Mouse (Mus musculus) hindbrain, embryonic 12.5 days (tissue): ENCODE measurements around the gene Lgals4. TPM values are rescaled to one million over a fixed set of nuclear protein-coding genes. Genes with fewer than 3 reads are reported as not detected.

Experiments used
- ATAC-seq: fragments of 200-750 bp; cut with Nextera tagmentation; 2 replicates; pipeline ENCODE4 v1.8.0; 2017; ENCODE audit warnings: moderate TSS enrichment; ENCODE audit not compliant: low FRiP score
- H3K27ac ChIP-seq: fragments of 300-500 bp; sonication (generic); 2 replicates; pipeline ENCODE4 v1.5.1; 2016; ENCODE audit warnings: mild to moderate bottlenecking
- H3K27me3 ChIP-seq: fragments of 300-500 bp; sonication (generic); 2 replicates; pipeline ENCODE4 v1.6.1; 2016; ENCODE audit warnings: mild to moderate bottlenecking
- H3K36me3 ChIP-seq: fragments of 300-500 bp; sonication (generic); 2 replicates; pipeline ENCODE4 v1.6.1; 2016; ENCODE audit warnings: mild to moderate bottlenecking
- H3K4me1 ChIP-seq: fragments of 300-500 bp; sonication (generic); 2 replicates; pipeline ENCODE4 v1.6.1; 2016
- H3K4me2 ChIP-seq: fragments of 300-500 bp; sonication (generic); replicated peaks from 2 replicates; pipeline ENCODE4 v1.6.1; 2016; ENCODE audit warnings: mild to moderate bottlenecking
- H3K4me3 ChIP-seq: fragments of 300-500 bp; sonication (generic); 2 replicates; pipeline ENCODE4 v1.5.1; 2016; ENCODE audit warnings: mild to moderate bottlenecking
- H3K9ac ChIP-seq: fragments of 300-500 bp; sonication (generic); 2 replicates; pipeline ENCODE4 v1.6.1; 2016; ENCODE audit warnings: mild to moderate bottlenecking, moderate library complexity
- H3K9me3 ChIP-seq: fragments of 300-500 bp; sonication (generic); replicated peaks from 2 replicates; pipeline ENCODE4 v1.6.1; 2016; ENCODE audit warnings: mild to moderate bottlenecking
- WGBS: fragments of 180-500 bp; shearing (Covaris S2); methylation state at CpG from one replicate; pipeline ENCODE4 v1.1.7; 2016; 5-methylcytosine and 5-hydroxymethylcytosine counted together
- polyA plus RNA-seq: library from polyadenylated mRNA; unstranded; fragments of >200 nt; fragmentation: Nextera tagmentation; extraction: Ambion mirVana; gene quantifications from 2 replicates; pipeline ENCODE4 v1.2.1, GENCODE M21; 2016

Lgals4 gene
- polyA plus RNA-seq, 1 experiment from 2014 or later, result 5.0 TPM

DNA sequence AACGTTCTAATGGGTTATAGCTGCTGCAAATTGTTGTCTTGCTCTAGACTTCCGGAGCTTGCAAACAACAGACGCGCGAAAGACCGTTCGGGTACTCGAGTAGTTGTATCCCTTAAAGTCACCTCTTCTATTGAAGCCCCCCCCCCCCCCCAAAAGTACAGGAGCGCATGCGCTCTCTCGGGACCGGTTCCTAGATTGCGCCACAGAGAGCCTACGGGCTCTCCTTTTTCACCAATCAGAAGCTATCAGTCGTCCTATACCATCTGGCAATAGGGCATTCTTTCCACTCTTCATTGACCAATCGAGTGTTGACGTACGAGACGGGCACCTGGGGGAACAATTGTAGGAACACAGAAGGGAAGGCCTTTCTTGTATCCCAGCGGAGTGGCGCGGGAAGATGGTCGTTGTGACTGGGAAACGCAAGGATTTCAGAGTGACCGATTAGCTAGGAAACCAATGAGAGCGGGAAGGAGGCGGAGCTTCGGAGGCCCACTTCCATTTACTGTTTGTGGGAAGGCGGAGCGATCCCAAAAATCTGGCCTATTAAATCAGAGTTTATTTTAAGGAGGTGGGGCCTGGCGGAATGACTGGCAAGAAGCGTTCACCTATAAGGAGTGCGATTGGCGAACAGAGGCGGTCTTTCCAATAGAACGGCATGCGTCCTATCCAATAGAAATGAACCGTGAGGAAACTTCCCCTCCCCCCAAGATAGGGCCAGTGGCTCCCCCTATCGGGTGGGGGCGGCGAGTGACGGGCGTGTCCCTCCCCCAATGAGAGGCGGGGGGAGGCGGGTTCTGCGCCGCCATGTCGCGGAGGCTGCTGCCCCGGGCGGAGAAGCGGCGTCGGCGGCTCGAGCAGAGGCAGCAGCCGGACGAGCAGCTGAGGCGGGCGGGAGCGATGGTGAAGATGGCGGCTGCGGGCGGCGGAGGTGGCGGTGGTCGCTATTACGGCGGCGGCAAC, 23.3 kb upstream of the Lgals4 start:
- peak overlapping the region; percentile 91 for H3K4me2 ChIP-seq
- H3K27me3 ChIP-seq, result no peaks in the 10 kb centered on the region
- WGBS, result under 1% methylated on average over 69 of the region's 70 CpGs
- peak overlapping the region; percentile 79 for H3K4me3 ChIP-seq
- H3K4me1 ChIP-seq, result peaks cover 44% of the 10 kb centered on the region
- H3K36me3 ChIP-seq, result peaks cover 34% of the 10 kb centered on the region
- peak; percentile 91 for ATAC-seq
- no peaks in the 10 kb centered on the region for H3K9me3 ChIP-seq
- H3K27ac ChIP-seq, result peak overlapping the region; percentile 100
- peak overlapping the region; percentile 94 for H3K9ac ChIP-seq

DNA sequence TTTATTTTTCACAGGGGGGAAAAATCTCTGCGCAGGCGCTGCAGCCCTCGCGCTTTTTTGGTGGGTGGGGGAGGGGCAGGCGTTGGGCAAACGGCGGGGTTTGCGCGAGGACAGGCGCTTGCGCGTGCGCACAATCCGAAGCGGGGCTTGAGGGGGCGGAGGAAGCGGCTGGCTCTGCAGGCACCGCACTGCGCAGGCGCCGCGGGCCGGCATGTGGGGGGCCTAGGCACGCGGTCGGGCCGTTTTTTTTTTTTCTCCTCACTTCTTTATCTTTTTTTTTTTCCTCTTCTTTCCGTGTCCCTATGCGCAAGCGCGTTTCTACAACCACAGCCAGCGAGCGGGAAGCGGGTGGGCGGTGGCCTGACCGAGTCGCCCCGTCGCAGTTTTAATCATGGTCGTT, 22.4 kb upstream of the Lgals4 start:
- 0% methylated on average over 28 of the region's 40 CpGs for WGBS
- Histone ChIP-seq H3K27ac (peak overlapping the region; percentile 98), H3K4me1 (peaks cover 53% of the 10 kb centered on the region), H3K4me2 (peak overlapping the region; percentile 79), H3K36me3 (peaks cover 43% of the 10 kb centered on the region), H3K4me3 (peak overlapping the region; percentile 79), H3K9me3 (no peaks in the 10 kb centered on the region), H3K9ac (peak overlapping the region; percentile 94), H3K27me3 (no peaks in the 10 kb centered on the region)
- ATAC-seq, result no peak

DNA sequence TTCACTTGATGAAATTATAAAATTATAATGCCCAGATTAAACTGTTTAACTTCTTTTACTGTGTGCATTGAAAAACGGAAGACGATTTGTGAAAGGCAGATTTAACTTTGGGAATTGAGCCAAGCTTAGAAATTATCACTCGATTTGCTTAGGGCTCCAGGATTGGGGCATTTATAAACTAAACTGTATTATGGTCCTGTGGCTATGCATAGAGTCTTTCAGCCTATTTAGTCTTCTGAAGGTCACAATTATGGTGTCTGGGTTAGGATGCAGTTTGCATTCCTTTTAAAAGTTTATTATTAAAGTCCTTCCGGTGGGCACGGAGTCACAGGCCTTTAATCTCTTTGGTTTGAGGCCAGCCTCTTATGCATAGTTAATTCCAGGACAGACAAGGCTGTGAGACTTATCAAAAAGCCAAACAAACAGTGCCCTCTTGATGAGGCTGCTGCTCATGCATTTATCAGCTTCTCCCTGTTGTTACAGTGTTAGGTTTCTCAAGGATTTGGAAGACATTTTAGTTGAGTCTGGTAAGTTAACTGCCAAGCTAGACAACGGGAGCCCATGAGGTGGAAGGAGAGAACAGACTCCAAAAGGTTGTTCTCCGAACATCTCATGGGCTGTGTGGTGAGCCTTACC, 21.9 kb upstream of the Lgals4 start:
- peak overlapping the region; percentile 79 for H3K4me3 ChIP-seq
- H3K4me1 ChIP-seq, result peaks cover 56% of the 10 kb centered on the region
- H3K27ac ChIP-seq, result peak overlapping the region; percentile 17; the same call in 1 of the 2 replicates
- ATAC-seq, result no peak
- H3K9ac ChIP-seq, result peak overlapping the region; percentile 94
- no peaks in the 10 kb centered on the region for H3K27me3 ChIP-seq
- no peaks in the 10 kb centered on the region for H3K9me3 ChIP-seq
- H3K4me2 ChIP-seq, result peak overlapping the region; percentile 79
- peaks cover 48% of the 10 kb centered on the region for H3K36me3 ChIP-seq
- 16% methylated on average over 7 of the region's 7 CpGs for WGBS

DNA sequence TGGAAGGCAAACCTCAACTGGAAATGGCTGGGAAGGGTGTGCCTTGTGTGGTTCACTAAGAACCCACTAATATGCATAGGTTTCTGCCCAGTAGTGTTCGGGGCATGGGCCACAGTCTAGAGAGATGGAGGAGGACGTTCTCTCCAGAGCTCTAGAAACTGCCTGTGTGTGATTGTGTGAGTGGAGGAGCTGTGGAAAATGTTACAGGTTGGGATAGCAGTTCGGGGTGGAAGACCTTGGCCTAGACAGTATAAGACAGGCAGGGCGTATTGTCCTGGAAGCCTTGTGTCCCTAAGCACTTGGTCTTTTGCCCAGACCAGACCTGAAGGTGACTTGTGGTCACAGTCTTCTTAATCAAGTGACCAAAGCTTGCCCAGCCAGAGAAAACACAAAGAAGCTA, 21.2 kb upstream of the Lgals4 start:
- Histone ChIP-seq H3K4me3 (peak overlapping the region; percentile 79), H3K4me1 (peaks cover 63% of the 10 kb centered on the region), H3K4me2 (peak overlapping the region; percentile 79), H3K9me3 (no peaks in the 10 kb centered on the region), H3K36me3 (peaks cover 55% of the 10 kb centered on the region), H3K27me3 (no peaks in the 10 kb centered on the region), H3K9ac (peak overlapping the region; percentile 94), H3K27ac (no peak overlapping the region)
- no peak for ATAC-seq
- 73% methylated on average over 4 of the region's 4 CpGs for WGBS

DNA sequence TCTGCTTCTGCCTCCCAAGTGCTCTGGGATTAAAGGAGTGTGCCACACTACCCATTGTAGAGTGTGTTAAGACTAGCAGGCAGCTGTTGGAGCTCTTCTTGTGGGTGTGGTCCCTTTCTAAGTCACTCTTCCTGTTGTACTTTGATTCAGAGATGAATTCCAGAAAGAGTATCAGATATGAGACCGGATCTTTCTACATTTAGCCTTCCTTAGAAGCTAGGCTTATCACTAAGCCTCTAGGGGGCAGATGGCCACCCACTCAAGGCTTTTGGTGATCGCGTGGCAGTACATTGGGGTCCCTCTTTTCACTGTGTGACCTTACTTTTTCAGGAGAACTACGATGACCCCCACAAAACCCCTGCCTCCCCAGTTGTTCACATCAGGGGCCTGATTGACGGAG, 20.7 kb upstream of the Lgals4 start:
- Histone ChIP-seq H3K4me1 (peaks cover 63% of the 10 kb centered on the region), H3K9ac (peak overlapping the region; percentile 94; the same call in 1 of the 2 replicates), H3K4me2 (peak overlapping the region; percentile 79), H3K9me3 (no peaks in the 10 kb centered on the region), H3K27me3 (no peaks in the 10 kb centered on the region), H3K36me3 (peaks cover 60% of the 10 kb centered on the region), H3K27ac (no peak overlapping the region), H3K4me3 (peak overlapping the region; percentile 79)
- WGBS, result 90% methylated on average over 5 of the region's 5 CpGs
- ATAC-seq, result no peak

DNA sequence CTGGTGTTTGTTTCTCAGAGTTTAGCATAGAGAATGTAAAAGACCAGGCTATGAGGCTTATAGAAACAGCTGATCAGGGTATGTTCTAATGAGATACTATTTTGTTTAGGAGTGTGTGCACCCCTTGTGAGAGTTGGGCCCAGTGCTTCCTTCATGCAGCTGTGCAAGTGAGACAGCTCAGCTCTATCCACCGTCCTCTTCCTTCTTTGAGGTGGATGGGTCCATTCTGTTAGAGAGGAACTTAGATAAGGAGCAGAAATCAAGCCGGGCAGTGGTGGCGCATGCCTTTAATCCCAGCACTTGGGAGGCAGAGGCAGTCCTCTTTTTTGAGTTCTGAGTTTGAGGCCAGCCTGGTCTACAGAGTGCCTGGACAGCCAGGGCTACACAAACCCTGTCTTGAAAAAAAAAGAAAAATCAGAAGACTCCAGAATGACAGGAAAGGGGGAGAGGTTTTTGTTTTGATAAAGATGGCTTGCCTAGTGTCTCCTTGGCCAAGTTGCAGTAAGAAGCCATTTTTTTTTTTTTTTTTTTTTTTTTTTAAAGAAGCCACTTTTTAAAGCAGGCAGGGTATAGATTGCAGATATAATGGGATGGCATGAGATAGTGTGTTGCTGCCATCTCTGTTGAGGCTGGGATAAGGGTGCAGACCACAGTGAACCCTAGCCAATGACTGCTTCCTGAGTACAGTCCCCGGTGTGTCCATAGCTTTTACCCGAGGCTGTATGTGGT, 19.2 kb upstream of the Lgals4 start:
- Histone ChIP-seq H3K9me3 (no peaks in the 10 kb centered on the region), H3K4me1 (peaks cover 68% of the 10 kb centered on the region), H3K4me2 (no peak overlapping the region), H3K4me3 (no peak overlapping the region), H3K36me3 (peaks cover 73% of the 10 kb centered on the region), H3K9ac (no peak overlapping the region), H3K27ac (no peak overlapping the region), H3K27me3 (no peaks in the 10 kb centered on the region)
- 91% methylated on average over 5 of the region's 5 CpGs for WGBS
- no peak for ATAC-seq

DNA sequence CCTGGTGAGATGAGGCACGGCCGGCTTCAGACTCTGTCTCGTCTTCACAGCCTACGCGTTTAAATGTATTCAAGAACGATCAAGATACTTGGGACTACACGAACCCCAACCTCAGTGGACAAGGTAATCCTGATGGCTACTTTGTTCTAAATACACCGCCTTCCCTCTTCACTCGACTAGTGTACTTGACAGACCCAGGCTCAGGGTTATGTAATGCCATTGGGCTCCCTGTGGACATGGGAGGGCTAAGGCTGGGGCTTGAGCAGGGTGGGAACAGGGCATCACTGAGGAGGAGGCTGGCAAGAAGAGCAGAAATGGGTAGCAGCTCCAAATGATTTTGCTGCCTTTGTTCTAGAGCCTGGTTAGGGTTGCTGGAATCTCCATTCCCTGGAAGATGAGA, 18.4 kb upstream of the Lgals4 start:
- Histone ChIP-seq H3K27ac (peak overlapping the region; percentile 49; the same call in 1 of the 2 replicates), H3K36me3 (peaks cover 80% of the 10 kb centered on the region), H3K9me3 (no peaks in the 10 kb centered on the region), H3K4me1 (peaks cover 73% of the 10 kb centered on the region), H3K27me3 (no peaks in the 10 kb centered on the region), H3K4me3 (no peak overlapping the region), H3K9ac (no peak overlapping the region), H3K4me2 (peak overlapping the region; percentile 3; the same call in 1 of the 2 replicates)
- ATAC-seq, result no peak
- 92% methylated on average over 9 of the region's 9 CpGs for WGBS

DNA sequence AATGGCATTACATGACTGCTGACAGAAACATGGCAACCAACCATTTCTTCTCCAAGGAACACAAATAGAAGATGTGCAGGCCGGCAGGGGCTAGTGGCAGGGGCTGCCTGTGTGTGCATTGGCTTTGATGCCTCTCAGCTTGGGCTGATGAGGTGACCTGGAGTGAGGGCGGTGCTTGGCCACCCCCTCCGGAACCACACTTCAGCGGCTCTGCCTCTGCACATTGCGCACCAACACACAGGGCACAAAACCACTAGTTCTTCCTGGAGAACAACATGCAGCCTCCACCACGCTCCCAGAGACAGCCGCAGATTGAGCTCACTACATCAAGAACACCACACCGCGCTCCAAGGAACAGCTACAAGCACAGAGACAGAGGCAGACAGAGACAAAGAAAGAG, 17.5 kb upstream of the Lgals4 start:
- Histone ChIP-seq H3K9me3 (no peaks in the 10 kb centered on the region), H3K36me3 (peaks cover 90% of the 10 kb centered on the region), H3K9ac (0 out of 2 replicates have a peak overlapping the region, but pooled peaks have one; percentile 32), H3K27ac (no peak overlapping the region), H3K4me1 (peaks cover 80% of the 10 kb centered on the region), H3K4me3 (no peak overlapping the region), H3K4me2 (no peak overlapping the region), H3K27me3 (no peaks in the 10 kb centered on the region)
- ATAC-seq, result no peak
- 85% methylated on average over 9 of the region's 9 CpGs for whole genome bisulfite sequencing

DNA sequence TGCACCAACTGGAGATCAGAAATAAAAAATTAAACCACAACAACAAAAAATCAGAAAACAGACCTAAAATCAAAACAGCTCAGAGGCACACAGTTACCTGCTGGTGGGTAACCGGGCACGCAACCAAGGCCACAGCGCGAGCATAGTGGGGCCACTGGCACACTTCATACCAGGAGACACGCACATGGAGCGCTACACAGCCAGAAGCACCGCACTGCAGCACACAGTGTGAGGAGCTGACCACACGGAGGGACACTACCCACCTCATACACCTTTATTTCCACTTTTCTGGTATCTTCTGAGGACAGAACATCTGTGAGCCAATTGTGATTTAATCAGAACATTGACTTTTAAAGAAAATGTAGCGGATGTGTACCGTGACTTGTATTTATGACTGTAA, 16.7 kb upstream of the Lgals4 start:
- H3K9me3 ChIP-seq, result no peaks in the 10 kb centered on the region
- H3K9ac ChIP-seq, result no peak overlapping the region
- H3K4me3 ChIP-seq, result no peak overlapping the region; the same call in 1 of the 2 replicates
- H3K27ac ChIP-seq, result no peak overlapping the region
- peaks cover 79% of the 10 kb centered on the region for H3K4me1 ChIP-seq
- no peaks in the 10 kb centered on the region for H3K27me3 ChIP-seq
- peaks cover 94% of the 10 kb centered on the region for H3K36me3 ChIP-seq
- H3K4me2 ChIP-seq, result no peak overlapping the region; the same call in 1 of the 2 replicates
- WGBS, result 92% methylated on average over 10 of the region's 10 CpGs
- no peak for ATAC-seq

DNA sequence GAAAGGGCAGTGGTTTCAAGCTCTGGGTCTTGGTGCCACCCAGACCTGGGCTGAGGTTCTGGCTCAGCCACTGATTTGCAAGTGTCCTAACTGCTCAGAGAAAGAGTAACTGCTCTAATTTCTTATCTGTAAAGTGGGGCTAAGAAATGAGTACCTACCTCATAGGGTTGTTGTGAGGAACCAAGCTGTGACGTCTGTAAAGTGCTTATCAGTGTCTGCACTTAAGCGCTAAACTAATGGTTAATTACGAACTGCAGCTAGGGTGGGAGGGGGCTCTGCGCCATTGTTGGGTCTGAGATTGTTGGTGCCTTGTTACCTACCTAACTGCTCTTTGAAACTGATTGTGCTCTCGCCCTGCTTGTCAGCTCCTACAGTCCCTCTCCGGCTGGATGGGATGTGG, 16.1 kb upstream of the Lgals4 start:
- Histone ChIP-seq H3K4me3 (no peak overlapping the region), H3K4me2 (no peak overlapping the region), H3K9ac (no peak overlapping the region; the same call in 1 of the 2 replicates), H3K9me3 (no peaks in the 10 kb centered on the region), H3K4me1 (peaks cover 73% of the 10 kb centered on the region), H3K36me3 (peaks cover 95% of the 10 kb centered on the region), H3K27me3 (no peaks in the 10 kb centered on the region), H3K27ac (no peak overlapping the region)
- WGBS, result 77% methylated on average over 6 of the region's 6 CpGs
- no peak for ATAC-seq

DNA sequence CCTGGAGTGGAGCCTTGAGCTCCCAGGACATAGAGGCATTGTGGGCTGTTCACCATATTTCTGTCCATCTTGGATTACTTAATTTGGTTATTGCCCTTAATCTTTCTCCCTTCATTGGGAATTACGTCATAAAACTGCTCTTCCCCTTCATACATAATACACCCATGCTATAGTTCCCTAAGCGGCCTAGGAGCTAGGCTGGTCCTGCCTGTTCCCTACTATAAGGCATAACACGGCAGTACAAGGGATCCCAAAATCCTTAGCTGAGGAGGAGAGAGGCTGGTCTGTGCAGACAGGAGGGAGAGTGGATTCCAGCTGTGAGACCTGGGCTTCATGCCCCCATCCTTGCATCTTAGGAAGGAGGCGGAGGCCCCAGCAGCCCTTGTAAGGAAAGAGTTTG, 15.7 kb upstream of the Lgals4 start:
- WGBS, result 80% methylated on average over 4 of the region's 4 CpGs
- no peaks in the 10 kb centered on the region for H3K9me3 ChIP-seq
- no peak overlapping the region for H3K4me3 ChIP-seq
- peaks cover 95% of the 10 kb centered on the region for H3K36me3 ChIP-seq
- H3K4me2 ChIP-seq, result no peak overlapping the region
- no peaks in the 10 kb centered on the region for H3K27me3 ChIP-seq
- ATAC-seq, result no peak
- H3K4me1 ChIP-seq, result peaks cover 68% of the 10 kb centered on the region
- no peak overlapping the region; the same call in 1 of the 2 replicates for H3K9ac ChIP-seq
- H3K27ac ChIP-seq, result peak overlapping the region; percentile 6; the same call in 1 of the 2 replicates

DNA sequence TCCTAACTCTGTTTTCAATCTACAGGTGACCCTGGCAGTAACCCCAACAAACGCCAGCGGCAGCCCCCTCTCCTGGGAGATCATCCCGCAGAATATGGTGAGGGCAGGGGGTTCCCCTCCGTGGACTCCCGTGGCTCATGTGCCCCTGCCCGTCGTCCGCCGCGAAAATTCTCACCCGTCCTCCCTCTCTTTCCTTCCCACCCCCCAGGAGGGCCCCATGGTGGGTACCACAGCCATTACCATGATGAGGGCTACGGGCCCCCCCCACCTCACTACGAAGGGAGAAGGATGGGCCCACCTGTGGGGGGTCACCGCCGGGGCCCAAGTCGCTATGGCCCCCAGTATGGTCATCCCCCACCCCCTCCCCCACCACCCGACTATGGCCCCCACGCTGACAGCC, 15.2 kb upstream of the Lgals4 start:
- 72% methylated on average over 18 of the region's 18 CpGs for WGBS
- H3K27me3 ChIP-seq, result no peaks in the 10 kb centered on the region
- no peaks in the 10 kb centered on the region for H3K9me3 ChIP-seq
- peaks cover 92% of the 10 kb centered on the region for H3K36me3 ChIP-seq
- H3K4me1 ChIP-seq, result peaks cover 64% of the 10 kb centered on the region
- no peak for ATAC-seq
- H3K9ac ChIP-seq, result no peak overlapping the region
- H3K4me2 ChIP-seq, result no peak overlapping the region
- no peak overlapping the region for H3K4me3 ChIP-seq
- H3K27ac ChIP-seq, result no peak overlapping the region
